Mouse (Mus musculus): ENCODE data around the gene Klc2. TPM values are rescaled to one million over a fixed set of nuclear protein-coding genes. Genes with fewer than 3 reads are reported as not detected.

Klc2 gene
- polyA plus RNA-seq, 2 experiments = 14.9 to 45.8 TPM

- WGBS = 56% methylated on average over 3 of the region's 3 CpGs
- H3K27me3 ChIP-seq (ENCODE audit: control insufficient read depth, insufficient read depth, low read length) = peaks cover 58% of the 10 kb centered on the region
- ATAC-seq (ENCODE audit: low FRiP score, low read depth) = no peak
- no peak overlapping the region for H3K4me2 ChIP-seq (replicated peaks; ENCODE audit: low read depth, low read length, severe bottlenecking)
- H3K9ac ChIP-seq (ENCODE audit: low read depth, low read length, severe bottlenecking) = no peak overlapping the region
- 0 out of 2 replicates have a peak, but pooled peaks cover under 1% of the 10 kb centered on the region for H3K36me3 ChIP-seq (ENCODE audit: control insufficient read depth, insufficient read depth, low read length)
- no peaks in the 10 kb centered on the region for H3K9me3 ChIP-seq (ENCODE audit: control insufficient read depth, low read length)
- DNase-seq (ENCODE audit: low spot score) = no peak
- no peak overlapping the region for H3K27ac ChIP-seq (replicated peaks; ENCODE audit: low read depth, low read length)
- peak overlapping the region; percentile 42; the same call in 1 of the 2 replicates for H3K4me3 ChIP-seq (replicated peaks; ENCODE audit: low read length)
- TF ChIP-seq POLR2A (IDR thresholded peaks at IDR 0.05; ENCODE audit: borderline replicate concordance, extremely low read depth, insufficient read depth, insufficient read length) = no peak
- peaks cover 10% of the 10 kb centered on the region for H3K4me1 ChIP-seq (ENCODE audit: control insufficient read depth, insufficient read depth, low read length)
Observed at GRCm38 (mm10) chr19:5083961-5084833, 34.2 kb downstream of the Klc2 start.

DNA sequence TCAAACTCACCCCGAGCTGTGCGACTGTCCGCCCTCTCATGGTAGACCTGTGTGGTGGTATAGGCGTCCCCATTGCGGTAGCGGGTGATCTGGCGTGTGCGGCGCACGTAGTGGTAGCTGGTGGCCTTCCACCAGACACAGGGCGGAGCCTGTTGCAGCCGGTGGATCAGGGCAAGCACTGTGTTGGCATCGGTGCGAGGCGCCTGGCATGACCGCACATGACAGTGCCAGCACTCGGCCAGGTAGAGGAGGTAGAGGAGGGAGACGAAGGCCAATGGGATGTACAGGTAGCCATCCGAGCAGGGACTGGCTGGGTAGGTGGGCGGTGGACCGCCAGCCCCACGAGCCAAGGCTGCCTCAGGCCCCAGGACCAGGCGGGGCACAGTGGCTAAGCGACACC is 35.8 kb downstream of the Klc2 start:
- Histone ChIP-seq H3K9me3 (ENCODE audit: control insufficient read depth, low read length) (no peaks in the 10 kb centered on the region), H3K27me3 (ENCODE audit: control insufficient read depth, insufficient read depth, low read length) (peaks cover 58% of the 10 kb centered on the region)
- no peak for DNase-seq (ENCODE audit: low spot score)

DNA sequence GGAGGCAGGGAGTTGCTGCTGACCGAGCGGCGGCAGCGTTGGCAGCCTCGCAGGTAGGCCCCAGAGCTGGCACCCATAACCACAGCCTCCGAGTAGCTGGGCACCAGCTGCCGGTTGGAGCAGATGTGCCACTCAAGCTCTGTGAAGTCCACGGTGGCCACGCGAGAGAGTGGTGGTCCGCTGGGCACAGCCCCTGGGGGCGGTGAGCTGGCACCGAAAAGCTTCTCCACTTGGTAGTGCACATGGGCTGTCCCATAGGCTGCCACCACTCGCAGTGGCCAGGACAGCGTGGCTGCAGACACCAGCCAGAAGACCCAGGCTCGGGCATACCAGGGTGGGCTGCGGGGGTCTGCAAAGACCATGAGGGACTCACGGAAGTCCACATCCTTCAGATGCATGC is 36.4 kb downstream of the Klc2 start:
- H3K27me3 ChIP-seq (ENCODE audit: control insufficient read depth, insufficient read depth, low read length) = peaks cover 58% of the 10 kb centered on the region
- H3K27ac ChIP-seq (replicated peaks; ENCODE audit: low read depth, low read length) = no peak overlapping the region
- no peak overlapping the region for H3K4me2 ChIP-seq (replicated peaks; ENCODE audit: low read depth, low read length, severe bottlenecking)
- ATAC-seq (ENCODE audit: low FRiP score, low read depth) = no peak
- WGBS = 65% methylated on average over 18 of the region's 18 CpGs
- no peak overlapping the region; the same call in 1 of the 2 replicates for H3K9ac ChIP-seq (ENCODE audit: low read depth, low read length, severe bottlenecking)
- H3K4me1 ChIP-seq (ENCODE audit: control insufficient read depth, insufficient read depth, low read length) = no peaks in the 10 kb centered on the region
- no peak for DNase-seq (ENCODE audit: low spot score)
- TF ChIP-seq POLR2A (IDR thresholded peaks at IDR 0.05; ENCODE audit: borderline replicate concordance, extremely low read depth, insufficient read depth, insufficient read length) = no peak
- no peak overlapping the region for H3K4me3 ChIP-seq (replicated peaks; ENCODE audit: low read length)
- H3K9me3 ChIP-seq (ENCODE audit: control insufficient read depth, low read length) = no peaks in the 10 kb centered on the region
- no peaks in the 10 kb centered on the region for H3K36me3 ChIP-seq (ENCODE audit: control insufficient read depth, insufficient read depth, low read length)

More for the DNA sequence above, 35.8 kb downstream of the Klc2 start:
- no peak for ATAC-seq (ENCODE audit: low FRiP score, low read depth)
- Histone ChIP-seq H3K4me2 (replicated peaks; ENCODE audit: low read depth, low read length, severe bottlenecking) (no peak overlapping the region), H3K27ac (replicated peaks; ENCODE audit: low read depth, low read length) (no peak overlapping the region), H3K4me3 (replicated peaks; ENCODE audit: low read length) (no peak overlapping the region), H3K9ac (ENCODE audit: low read depth, low read length, severe bottlenecking) (no peak overlapping the region), H3K36me3 (ENCODE audit: control insufficient read depth, insufficient read depth, low read length) (no peaks in the 10 kb centered on the region), H3K4me1 (ENCODE audit: control insufficient read depth, insufficient read depth, low read length) (peaks cover 4% of the 10 kb centered on the region)
- 70% methylated on average over 22 of the region's 24 CpGs for WGBS
- TF ChIP-seq POLR2A (IDR thresholded peaks at IDR 0.05; ENCODE audit: borderline replicate concordance, extremely low read depth, insufficient read depth, insufficient read length) = no peak

GRCm38 (mm10) chr19:5079279-5079678 is 39.1 kb downstream of the Klc2 start:
- WGBS = 85% methylated on average over 1 of the region's 1 CpGs

DNA sequence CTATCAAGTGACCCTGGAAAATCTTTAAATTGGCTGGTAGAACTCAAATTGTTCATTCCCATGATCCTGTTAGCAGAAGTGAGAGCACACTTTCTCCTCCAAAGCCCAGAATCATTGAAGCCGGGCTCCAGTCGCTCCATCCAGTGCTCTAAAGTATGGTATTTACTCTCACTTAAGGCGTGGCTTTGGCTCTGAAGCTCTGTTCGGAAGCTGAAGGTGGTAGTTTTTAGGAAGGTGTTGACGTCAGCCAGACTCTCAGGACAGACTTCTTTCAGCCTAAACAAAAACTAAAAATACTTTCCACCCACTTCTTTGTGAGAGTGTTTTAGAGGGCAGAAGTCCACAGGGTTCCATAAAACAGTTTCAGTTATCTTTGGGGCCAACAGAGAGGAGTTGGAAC is 44.8 kb downstream of the Klc2 start:
- Histone ChIP-seq H3K36me3 (ENCODE audit: control insufficient read depth, insufficient read depth, low read length) (no peaks in the 10 kb centered on the region), H3K9ac (ENCODE audit: low read depth, low read length, severe bottlenecking) (no peak overlapping the region), H3K27me3 (ENCODE audit: control insufficient read depth, insufficient read depth, low read length) (no peaks in the 10 kb centered on the region), H3K4me3 (replicated peaks; ENCODE audit: low read length) (no peak overlapping the region), H3K4me1 (ENCODE audit: control insufficient read depth, insufficient read depth, low read length) (peaks cover 30% of the 10 kb centered on the region), H3K4me2 (replicated peaks; ENCODE audit: low read depth, low read length, severe bottlenecking) (no peak overlapping the region), H3K9me3 (ENCODE audit: control insufficient read depth, low read length) (no peaks in the 10 kb centered on the region), H3K27ac (replicated peaks; ENCODE audit: low read depth, low read length) (no peak overlapping the region)
- no peak for ATAC-seq (ENCODE audit: low FRiP score, low read depth)
- no peak for TF ChIP-seq POLR2A (IDR thresholded peaks at IDR 0.05; ENCODE audit: borderline replicate concordance, extremely low read depth, insufficient read depth, insufficient read length)
- no peak for DNase-seq (ENCODE audit: low spot score)
- WGBS = 41% methylated on average over 5 of the region's 5 CpGs

More at GRCm38 (mm10) chr19:5079279-5079678, 39.1 kb downstream of the Klc2 start:
- Histone ChIP-seq H3K27ac (replicated peaks; ENCODE audit: low read depth, low read length) (no peak overlapping the region), H3K9ac (ENCODE audit: low read depth, low read length, severe bottlenecking) (no peak overlapping the region), H3K4me2 (replicated peaks; ENCODE audit: low read depth, low read length, severe bottlenecking) (no peak overlapping the region), H3K27me3 (ENCODE audit: control insufficient read depth, insufficient read depth, low read length) (peaks cover 35% of the 10 kb centered on the region), H3K9me3 (ENCODE audit: control insufficient read depth, low read length) (no peaks in the 10 kb centered on the region), H3K4me1 (ENCODE audit: control insufficient read depth, insufficient read depth, low read length) (no peaks in the 10 kb centered on the region), H3K4me3 (replicated peaks; ENCODE audit: low read length) (no peak overlapping the region), H3K36me3 (ENCODE audit: control insufficient read depth, insufficient read depth, low read length) (no peaks in the 10 kb centered on the region)
- no peak for TF ChIP-seq POLR2A (IDR thresholded peaks at IDR 0.05; ENCODE audit: borderline replicate concordance, extremely low read depth, insufficient read depth, insufficient read length)
- ATAC-seq (ENCODE audit: low FRiP score, low read depth) = no peak
- DNase-seq (ENCODE audit: low spot score) = no peak

Measured in limb, embryonic 14.5 days (tissue).